Mouse (Mus musculus): ENCODE results near the gene Sstr3.

DNA sequence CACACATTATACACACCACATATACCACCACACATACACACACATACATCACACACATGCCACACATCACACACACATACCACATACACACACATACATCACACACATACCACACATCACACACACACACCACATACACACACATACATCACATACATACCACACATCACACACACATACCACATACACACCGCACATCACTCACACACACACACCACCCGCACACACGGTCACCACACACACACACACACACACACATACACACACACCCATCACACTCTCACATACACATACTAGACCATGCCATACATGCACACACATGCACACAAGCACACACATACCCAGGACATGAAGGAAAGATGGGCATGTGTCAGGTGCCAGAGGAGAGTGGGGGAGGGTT is 18.9 kb upstream of the Sstr3 start:
- no peak for TF ChIP-seq POLR2A (IDR thresholded peaks at IDR 0.05; ENCODE audit: control insufficient read depth, low read depth, low read length)
- no peak for TF ChIP-seq CTCF (IDR thresholded peaks at IDR 0.05; ENCODE audit: control insufficient read depth, insufficient read depth, insufficient replicate concordance, low read depth, low read length)
